Mouse (Mus musculus) intestine, postnatal 0 days (tissue): ENCODE results near the gene Ppp2r1b. TPM values are rescaled to one million over a fixed set of nuclear protein-coding genes. Genes with fewer than 3 reads are reported as not detected.

Experiments used
- ATAC-seq: fragments of 200-750 bp; cut with Nextera tagmentation; 2 replicates; pipeline ENCODE4 v1.8.0; 2017; ENCODE audit warnings: mild to moderate bottlenecking, moderate TSS enrichment, moderate library complexity
- H3K27ac ChIP-seq: fragments of 300-500 bp; sonication (generic); 2 replicates; pipeline ENCODE4 v1.5.1; 2014; ENCODE audit warnings: mild to moderate bottlenecking, low read depth, low read length, moderate library complexity
- H3K27me3 ChIP-seq: fragments of 300-500 bp; sonication (generic); replicated peaks from 2 replicates; pipeline ENCODE4 v1.6.1; 2014; ENCODE audit warnings: low read length, mixed read lengths; ENCODE audit not compliant: control insufficient read depth, insufficient read depth
- H3K36me3 ChIP-seq: fragments of 300-500 bp; sonication (generic); 2 replicates; pipeline ENCODE4 v1.6.1; 2014; ENCODE audit warnings: mild to moderate bottlenecking, moderate library complexity; ENCODE audit not compliant: control insufficient read depth, insufficient read depth
- H3K4me1 ChIP-seq: fragments of 300-500 bp; sonication (generic); replicated peaks from 2 replicates; pipeline ENCODE4 v1.6.1; 2014; ENCODE audit warnings: antibody characterized with exemption, low read length, mixed read lengths; ENCODE audit not compliant: control insufficient read depth, insufficient read depth
- H3K4me2 ChIP-seq: fragments of 300-500 bp; sonication (generic); replicated peaks from 2 replicates; pipeline ENCODE4 v1.6.1; 2014; ENCODE audit warnings: low read depth, mild to moderate bottlenecking, moderate library complexity
- H3K4me3 ChIP-seq: fragments of 300-500 bp; sonication (generic); 2 replicates; pipeline ENCODE4 v1.5.1; 2014; ENCODE audit warnings: low read depth, low read length
- H3K9ac ChIP-seq: fragments of 300-500 bp; sonication (generic); 2 replicates; pipeline ENCODE4 v1.6.1; 2014; ENCODE audit warnings: mild to moderate bottlenecking, low read depth, low read length
- H3K9me3 ChIP-seq: fragments of 300-500 bp; sonication (generic); 2 replicates; pipeline ENCODE4 v1.6.1; 2016; ENCODE audit warnings: mixed run types; ENCODE audit not compliant: control insufficient read depth
- CTCF ChIP-seq: sonication (generic); IDR thresholded peaks from 2 replicates; pipeline ENCODE4 v1.5.1; 2016; ENCODE audit warnings: low read depth, mild to moderate bottlenecking, control low read depth, antibody characterized with exemption, moderate library complexity
- WGBS: fragments of 180-500 bp; shearing (Covaris S2); extraction: QIAGEN DNeasy Blood & Tissue Kit; methylation state at CpG from one replicate; pipeline ENCODE4 v1.1.7; 2014; 5-methylcytosine and 5-hydroxymethylcytosine counted together
- polyA plus RNA-seq: library from polyadenylated mRNA; unstranded; fragments of >200 nt; fragmentation: Nextera tagmentation; extraction: Ambion mirVana; gene quantifications from 2 replicates; pipeline ENCODE4 v1.2.1, GENCODE M21; 2015

Gene Ppp2r1b
- polyA plus RNA-seq, 1 experiment from 2014 or later = 20.0 TPM

DNA sequence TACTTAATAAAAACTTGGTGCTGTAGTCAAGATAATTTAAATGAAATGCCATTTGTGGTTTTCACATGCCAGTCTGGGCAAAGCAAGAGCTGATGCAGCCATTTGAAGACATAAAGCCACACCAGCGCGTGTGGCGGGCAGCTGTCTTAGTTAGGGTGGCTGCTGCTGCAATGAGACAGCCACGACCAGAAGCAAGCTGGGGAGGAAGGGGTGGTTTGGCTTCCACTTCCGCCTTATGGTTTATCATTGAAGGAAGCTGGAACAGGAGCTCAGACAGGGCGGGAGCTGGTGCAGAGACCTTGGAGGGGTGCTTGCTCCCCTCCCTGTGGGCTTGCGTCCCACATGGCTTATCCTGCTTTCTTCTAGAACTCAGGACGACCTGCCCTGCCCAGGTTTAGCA, 20.7 kb downstream of the Ppp2r1b start:
- no peak for TF ChIP-seq CTCF
- H3K9ac ChIP-seq = no peak overlapping the region
- no peak overlapping the region for H3K4me2 ChIP-seq
- H3K4me3 ChIP-seq = no peak overlapping the region
- H3K4me1 ChIP-seq = no peaks in the 10 kb centered on the region
- H3K27me3 ChIP-seq = no peaks in the 10 kb centered on the region
- WGBS = 73% methylated on average over 8 of the region's 8 CpGs
- no peaks in the 10 kb centered on the region for H3K9me3 ChIP-seq
- H3K36me3 ChIP-seq = peaks cover 85% of the 10 kb centered on the region
- no peak overlapping the region for H3K27ac ChIP-seq
- no peak for ATAC-seq

DNA sequence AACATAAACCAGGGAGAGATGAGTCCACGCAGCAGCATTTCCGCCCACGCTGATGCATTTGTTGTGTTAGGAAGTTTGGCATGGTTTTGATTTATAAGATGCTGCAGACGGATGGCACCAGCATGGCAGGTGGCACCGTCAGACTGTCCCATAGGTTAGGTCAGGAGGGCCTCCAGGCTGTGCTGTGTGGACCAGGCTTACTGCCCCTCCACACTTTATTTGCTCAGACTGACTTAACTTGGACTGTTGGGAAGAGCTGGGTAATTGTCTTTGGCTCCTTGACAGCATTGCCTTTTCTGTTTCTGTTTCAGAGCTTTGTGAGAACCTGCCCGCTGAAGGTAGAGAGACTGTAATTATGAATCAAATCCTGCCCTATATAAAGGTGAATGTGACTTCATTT, 21.9 kb downstream of the Ppp2r1b start:
- no peak for ATAC-seq

DNA sequence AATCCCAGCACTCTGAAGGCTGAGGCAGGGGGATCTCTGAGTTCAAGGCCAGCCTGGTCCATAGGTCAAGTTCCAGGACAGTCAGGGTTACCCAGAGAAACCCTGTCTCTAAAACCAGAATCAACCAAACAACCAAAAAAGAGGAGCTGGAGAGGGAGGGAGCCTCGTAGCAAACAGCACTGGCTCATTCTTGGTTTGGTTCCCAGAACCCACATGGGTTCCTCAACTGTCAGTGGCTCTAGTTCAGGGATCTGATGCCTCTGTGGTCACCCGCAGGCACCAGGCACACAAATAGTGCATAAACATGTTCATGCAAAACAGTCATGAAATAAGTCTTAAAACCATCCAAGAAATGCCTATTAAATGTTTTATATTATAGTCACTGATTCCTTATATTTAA, 23.1 kb downstream of the Ppp2r1b start:
- WGBS = 84% methylated on average over 2 of the region's 2 CpGs
- ATAC-seq = no peak
- TF ChIP-seq CTCF = no peak
- Histone ChIP-seq H3K4me1 (no peaks in the 10 kb centered on the region), H3K36me3 (peaks cover 72% of the 10 kb centered on the region), H3K9me3 (no peaks in the 10 kb centered on the region), H3K4me3 (no peak overlapping the region), H3K27ac (no peak overlapping the region), H3K9ac (no peak overlapping the region), H3K4me2 (no peak overlapping the region), H3K27me3 (no peaks in the 10 kb centered on the region)

More for the DNA sequence above, 21.9 kb downstream of the Ppp2r1b start:
- Histone ChIP-seq H3K4me2 (no peak overlapping the region), H3K4me1 (no peaks in the 10 kb centered on the region), H3K27me3 (no peaks in the 10 kb centered on the region), H3K9me3 (no peaks in the 10 kb centered on the region), H3K27ac (no peak overlapping the region), H3K4me3 (no peak overlapping the region), H3K9ac (no peak overlapping the region), H3K36me3 (peaks cover 78% of the 10 kb centered on the region)
- no peak for TF ChIP-seq CTCF
- 92% methylated on average over 6 of the region's 6 CpGs for WGBS

DNA sequence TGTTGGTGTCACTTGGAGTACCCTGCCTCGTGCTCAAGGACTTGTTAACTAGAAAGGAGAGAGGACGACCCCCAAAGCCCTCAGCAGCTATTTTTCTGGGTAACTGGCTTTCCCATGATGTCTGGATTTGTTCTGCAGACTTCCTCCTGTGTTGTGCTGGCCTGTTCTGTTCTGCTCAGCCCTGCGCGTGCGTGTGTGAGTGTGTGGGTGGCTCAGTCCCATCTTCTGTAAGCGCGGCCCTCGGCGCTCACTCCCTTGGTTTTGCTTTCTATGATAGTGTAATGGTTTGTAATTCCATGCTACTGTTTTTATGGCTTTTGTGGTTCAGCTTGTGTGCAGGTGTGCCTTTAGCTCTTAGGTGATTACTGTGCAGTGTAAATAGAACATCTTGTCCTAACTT, 28.1 kb downstream of the Ppp2r1b start:
- Histone ChIP-seq H3K9me3 (no peaks in the 10 kb centered on the region), H3K9ac (no peak overlapping the region), H3K4me3 (no peak overlapping the region), H3K36me3 (peaks cover 60% of the 10 kb centered on the region), H3K4me1 (no peaks in the 10 kb centered on the region), H3K4me2 (no peak overlapping the region), H3K27ac (no peak overlapping the region), H3K27me3 (no peaks in the 10 kb centered on the region)
- TF ChIP-seq CTCF = no peak
- WGBS = 91% methylated on average over 9 of the region's 9 CpGs
- no peak for ATAC-seq

DNA sequence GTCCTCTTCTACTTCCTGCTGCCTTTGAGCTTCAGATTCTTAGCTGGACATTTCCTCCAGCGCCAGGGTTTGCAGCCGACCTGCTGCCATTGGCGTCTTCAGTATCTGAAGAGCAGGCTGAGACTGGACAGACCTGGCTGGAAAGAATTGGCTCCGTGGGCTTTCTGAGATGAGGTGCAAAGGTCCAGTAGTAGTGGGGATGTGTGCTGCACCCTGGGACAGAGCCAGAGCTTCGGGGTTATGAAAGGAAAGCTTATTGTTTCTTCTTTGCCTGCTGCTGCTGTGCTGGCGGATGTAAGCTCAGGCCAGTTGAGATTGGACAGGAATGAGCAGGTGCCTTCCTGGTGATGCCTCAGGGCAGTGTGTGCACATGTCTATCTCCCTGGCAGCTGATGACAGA, 28.9 kb downstream of the Ppp2r1b start:
- WGBS = 89% methylated on average over 6 of the region's 6 CpGs
- ATAC-seq = no peak
- H3K36me3 ChIP-seq = peaks cover 61% of the 10 kb centered on the region

DNA sequence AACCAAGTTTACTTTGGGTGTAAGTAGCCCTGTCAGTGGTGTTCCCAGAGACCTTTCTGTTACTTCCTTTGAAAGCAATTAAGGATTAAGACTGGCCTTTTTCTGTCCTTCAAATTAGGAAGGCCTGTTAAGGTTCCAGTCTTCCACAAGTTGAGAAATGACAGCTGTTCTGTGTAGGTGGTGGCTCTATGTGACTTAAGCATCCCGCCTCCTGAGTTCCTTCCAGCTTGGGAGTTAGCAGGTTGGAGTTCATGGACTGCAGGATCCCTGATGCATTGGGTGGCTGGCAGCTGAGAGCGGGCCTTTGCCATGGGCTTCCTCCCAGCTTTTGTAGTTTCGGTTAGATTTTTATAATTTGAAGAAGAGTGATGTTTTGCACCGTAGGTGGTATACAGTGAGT, 30.4 kb downstream of the Ppp2r1b start:
- Histone ChIP-seq H3K27ac (no peak overlapping the region), H3K4me1 (no peaks in the 10 kb centered on the region), H3K9me3 (no peaks in the 10 kb centered on the region), H3K4me2 (no peak overlapping the region), H3K27me3 (no peaks in the 10 kb centered on the region), H3K36me3 (peaks cover 67% of the 10 kb centered on the region), H3K4me3 (no peak overlapping the region), H3K9ac (no peak overlapping the region)
- ATAC-seq = no peak
- TF ChIP-seq CTCF = no peak
- WGBS = 96% methylated on average over 4 of the region's 4 CpGs

More for the DNA sequence above, 28.9 kb downstream of the Ppp2r1b start:
- Histone ChIP-seq H3K4me3 (no peak overlapping the region), H3K4me1 (no peaks in the 10 kb centered on the region), H3K4me2 (no peak overlapping the region), H3K9me3 (no peaks in the 10 kb centered on the region), H3K27ac (no peak overlapping the region), H3K27me3 (no peaks in the 10 kb centered on the region), H3K9ac (no peak overlapping the region)
- no peak for TF ChIP-seq CTCF

DNA sequence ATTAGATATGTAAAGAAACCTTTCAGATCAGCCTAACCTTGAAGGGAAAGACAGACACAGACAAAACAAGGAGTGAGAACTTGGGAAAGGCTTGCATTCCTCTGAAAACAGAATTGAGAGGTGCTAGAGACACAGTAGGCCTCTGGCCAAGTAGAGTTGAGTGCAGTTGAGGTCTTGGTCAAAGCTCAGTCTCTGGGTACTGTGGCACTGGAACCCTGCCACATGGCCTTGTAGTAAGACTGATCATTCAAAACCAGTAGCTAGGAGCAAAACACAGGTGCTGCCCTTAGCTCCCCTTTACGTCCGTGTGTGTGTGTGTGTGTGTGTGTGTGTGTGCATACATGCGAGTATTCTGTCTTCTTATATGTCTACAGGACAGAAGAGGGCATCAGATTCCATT, 31.2 kb downstream of the Ppp2r1b start:
- WGBS = 93% methylated on average over 3 of the region's 3 CpGs
- Histone ChIP-seq H3K27ac (no peak overlapping the region), H3K4me3 (no peak overlapping the region), H3K4me1 (no peaks in the 10 kb centered on the region), H3K9me3 (no peaks in the 10 kb centered on the region), H3K27me3 (no peaks in the 10 kb centered on the region), H3K9ac (no peak overlapping the region), H3K36me3 (peaks cover 65% of the 10 kb centered on the region), H3K4me2 (no peak overlapping the region)
- no peak for TF ChIP-seq CTCF
- ATAC-seq = no peak
